Mouse (Mus musculus) c-Kit-negative CD71-positive TER-119-positive erythroid progenitor cells, embryonic 14.5 days (primary cell): Measurements from ENCODE around the gene Mogat1.
"Not testable (repeated sequence)": the region's sequence is repeated elsewhere in the genome, so short reads cannot be mapped to it uniquely, and the experiment has no call there.

ENCODE experiments used
- DNase-seq: peaks from one replicate; pipeline ENCODE4 v3.0.0-alpha.2; 2013; ENCODE audit warnings: low read depth, low spot score

The Mogat1 gene

DNA sequence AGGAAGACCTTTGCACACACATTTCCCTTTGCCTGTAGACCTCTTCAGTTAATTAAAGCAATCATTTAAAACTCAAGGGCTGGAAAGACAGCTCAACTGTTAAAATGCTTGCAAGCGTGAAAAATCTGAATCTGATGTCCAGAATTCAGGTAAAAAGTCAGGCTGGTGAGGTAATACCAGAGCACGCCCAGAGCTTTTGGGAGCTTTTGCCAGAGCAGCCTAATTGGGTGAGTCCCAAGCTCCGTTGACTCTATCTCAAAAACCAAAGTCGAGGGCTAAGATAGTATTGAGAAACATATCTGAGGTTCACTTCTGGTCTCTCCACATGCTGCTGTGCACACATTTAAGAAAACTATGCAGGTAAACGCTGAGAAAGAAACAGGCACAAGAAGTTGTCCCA, at the start of gene Mogat1:
Gene Mogat1 (plus strand): TSS at position 130 of the 400 bp plus-strand sequence.
- no peak for DNase-seq

DNA sequence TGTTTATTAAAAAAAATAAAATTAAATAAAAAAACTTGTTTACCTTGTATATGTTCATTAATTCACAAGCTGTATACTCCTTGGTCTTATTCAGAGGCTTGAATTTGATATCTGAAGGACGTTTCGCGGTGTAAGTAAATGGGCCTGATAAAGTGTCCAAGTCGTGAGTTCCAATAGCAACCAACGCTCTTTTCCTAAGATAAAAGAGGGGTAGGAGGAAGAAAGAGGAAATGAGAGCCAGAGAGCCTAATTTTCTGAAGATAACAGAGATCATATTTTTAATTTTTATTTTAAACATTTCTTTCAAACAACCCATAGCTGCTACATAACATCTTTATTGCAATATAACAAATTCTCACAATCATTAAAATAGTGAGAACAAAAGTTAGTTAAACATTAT, 38.4 kb upstream of the Mogat1 start:
- no peak for DNase-seq

DNA sequence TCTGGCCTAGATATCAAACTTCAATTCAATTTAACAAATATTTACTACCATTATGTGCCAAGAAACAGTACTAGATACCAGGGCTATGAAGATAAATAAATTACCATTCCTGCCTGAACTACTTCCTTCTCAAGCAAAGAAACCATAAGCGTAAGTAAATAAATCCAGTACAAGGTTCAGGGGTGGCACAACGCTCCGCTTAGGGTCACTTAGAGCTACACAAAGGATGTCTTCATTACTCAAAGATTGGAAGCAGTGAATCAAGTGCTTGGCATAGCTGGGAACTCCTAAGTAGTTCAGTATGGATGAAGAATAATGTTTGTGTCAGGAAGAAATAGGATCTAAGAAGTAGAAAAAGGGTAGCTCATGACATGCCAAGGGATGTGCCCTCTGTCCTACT, 27.4 kb upstream of the Mogat1 start:
- DNase-seq, result no peak

DNA sequence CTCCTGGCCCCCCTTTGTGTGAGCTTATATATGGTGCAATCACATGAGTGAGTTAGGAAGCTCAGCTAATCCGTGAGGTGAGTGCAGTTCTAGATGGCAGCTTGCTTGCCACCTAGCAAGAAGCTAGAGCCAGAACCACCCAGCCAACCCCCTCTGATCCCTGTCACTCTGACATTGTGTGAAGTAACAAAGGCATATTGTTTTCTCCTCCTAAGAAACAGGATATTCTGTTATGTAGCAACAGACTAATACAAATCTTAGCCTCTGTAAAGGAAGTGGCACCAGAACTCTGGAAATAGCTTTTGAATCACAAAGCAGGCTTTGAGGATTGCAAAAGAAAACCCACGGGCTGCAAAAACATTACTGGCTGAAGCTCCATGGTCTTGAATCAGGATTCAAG, 26.4 kb upstream of the Mogat1 start:
- no peak for DNase-seq

DNA sequence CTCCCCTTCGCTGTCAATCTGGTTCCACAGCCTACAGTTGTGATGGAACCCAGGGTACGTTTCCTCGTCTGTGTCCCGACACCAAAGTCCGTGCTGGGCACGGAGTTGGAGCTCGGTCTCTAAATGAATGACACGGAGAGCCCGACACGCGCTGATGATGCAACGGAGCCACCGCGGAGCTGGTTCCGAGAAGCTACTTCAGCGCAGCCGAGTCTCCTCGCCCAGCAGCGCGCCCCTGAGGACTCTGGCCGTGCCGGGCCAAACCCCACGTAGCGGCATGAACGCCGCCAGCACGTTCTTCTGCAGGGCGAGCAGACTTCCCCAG, 22.4 kb upstream of the Mogat1 start:
- DNase-seq, result no peak

DNA sequence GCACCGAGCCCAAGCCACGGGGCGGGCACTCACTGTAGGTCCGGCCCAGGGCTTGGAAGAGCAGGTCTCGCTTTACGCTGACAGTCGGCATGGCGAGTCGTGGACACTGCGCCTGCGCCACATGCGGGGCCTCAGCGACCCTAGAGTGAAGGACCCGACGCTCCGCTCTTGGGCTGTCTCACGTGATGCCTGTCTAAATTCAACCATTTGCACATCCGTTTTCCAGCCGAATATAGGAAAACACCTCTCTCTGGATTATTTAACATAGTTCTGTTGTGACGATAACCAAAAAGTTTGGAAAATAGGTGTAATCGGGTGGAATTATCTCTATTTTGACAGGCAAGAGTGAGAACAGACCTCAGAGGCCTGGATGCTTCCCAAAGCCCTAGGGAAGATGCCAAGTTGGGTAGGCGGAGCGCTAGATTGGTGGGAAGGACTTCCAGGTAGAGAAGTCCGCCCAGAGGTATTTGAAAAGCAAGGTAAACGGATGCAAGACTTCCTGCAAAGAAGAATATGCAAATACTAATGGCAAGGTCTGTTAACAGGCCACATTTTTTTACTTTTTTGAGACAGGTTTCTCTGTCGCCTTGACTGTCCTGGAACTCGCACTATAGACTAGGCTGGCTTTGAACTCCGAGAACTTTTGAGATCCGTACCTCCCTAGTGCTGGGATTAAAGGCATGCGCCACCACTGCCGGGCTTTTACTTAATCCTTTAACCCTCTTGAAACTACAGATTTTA, 21.9 kb upstream of the Mogat1 start, which contains the start of gene Farsb:
Gene Farsb (minus strand): TSS at position 146 of the 741 bp plus-strand sequence.
- peak; percentile 86 for DNase-seq

DNA sequence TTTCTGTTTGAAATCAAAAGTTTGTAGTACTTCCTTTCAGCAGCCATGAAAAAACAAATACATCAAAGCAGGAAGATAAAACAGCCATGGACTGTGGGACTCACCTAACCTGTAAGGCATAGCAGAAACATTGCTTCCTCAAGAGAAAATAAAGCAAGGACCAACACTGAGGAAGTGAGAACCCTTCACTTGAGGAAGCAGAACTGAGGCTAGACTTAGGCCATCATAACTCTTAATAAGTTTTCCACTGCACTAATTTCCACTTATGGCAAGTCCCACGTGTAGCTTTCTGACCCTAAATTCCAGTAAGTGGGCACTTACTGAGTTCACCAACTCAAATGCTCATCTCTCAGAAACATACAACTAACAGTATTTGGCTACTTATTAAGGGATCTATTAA, 20.6 kb upstream of the Mogat1 start:
- DNase-seq, result no peak

DNA sequence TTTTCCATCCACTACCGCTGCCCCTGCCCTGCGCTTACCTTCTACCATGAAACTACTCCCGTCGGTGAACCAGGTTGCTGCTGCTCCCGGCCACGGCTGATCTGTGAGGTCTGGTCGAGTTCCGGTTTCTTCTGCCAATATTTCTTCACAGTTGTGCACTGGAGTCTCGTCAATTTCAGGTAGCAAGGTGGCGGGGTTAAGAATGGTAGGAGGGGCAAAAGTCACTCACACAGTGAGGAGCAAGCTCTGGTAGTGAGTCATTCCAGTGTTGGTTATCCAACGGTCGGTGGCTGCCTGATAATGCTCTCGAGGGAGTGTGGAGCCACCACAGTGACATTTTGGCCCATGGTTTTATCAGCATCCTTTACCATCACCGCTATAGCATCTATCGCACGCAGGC, 9.8 kb upstream of the Mogat1 start:
- DNase-seq, result no peak

DNA sequence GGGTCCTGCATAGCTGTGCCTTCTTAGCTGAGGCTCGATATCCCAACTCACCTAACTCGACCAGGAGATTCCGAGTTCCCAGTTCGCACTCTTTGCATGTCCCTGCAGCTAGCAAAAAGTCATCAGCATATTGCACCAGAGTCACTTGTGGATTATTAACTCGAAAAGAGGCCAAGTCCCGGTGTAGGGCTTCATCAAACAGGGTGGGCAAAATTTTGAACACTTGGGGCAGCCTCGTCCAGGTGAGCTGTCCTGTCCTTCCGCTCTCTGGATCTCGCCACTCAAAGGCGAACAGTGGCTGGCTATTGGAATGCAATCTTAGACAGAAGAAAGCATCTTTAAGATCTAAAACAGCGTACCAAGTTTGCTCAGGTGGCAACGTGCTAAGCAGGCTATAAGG, 8.9 kb upstream of the Mogat1 start:
- DNase-seq, result not testable (repeated sequence)

DNA sequence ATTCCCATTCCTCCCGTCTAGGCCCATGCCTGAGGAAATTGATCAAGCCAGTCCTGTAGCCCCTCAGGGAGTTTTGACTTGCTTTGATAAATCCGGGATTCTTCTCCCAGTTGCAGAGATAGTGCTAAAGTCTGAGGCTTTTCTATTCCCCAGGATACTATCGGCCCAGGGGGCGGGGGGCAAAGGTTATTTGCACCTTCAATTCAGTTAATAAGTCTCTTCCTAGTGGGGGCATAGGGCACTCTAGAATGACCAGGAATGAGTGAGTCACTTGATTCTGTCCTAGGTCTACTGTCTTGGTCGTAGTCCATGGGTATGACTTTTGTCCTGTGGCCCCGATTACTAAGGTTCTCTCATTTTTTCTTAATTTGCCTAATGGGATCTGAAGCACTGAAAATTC, 8.3 kb upstream of the Mogat1 start:
- DNase-seq, result no peak

DNA sequence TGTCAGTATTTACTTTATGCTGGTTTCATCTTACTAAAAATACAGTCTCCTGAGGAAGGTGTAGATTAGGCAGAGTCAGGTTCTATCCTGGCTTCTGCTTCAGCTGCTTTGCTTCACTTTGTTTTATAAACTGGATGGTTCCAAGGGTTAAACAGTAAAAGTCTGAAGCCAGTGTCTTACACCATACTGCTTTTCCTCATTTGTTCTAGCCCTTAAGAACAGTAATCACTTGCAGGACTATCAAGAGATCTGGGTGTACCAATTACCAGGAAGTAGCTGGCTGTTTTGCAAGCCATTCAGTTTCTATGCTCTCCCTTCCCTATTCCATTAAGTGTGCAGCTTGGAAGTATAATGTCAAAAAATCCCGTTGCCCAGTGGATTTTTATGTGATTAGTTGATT, 3.7 kb upstream of the Mogat1 start:
- no peak for DNase-seq

DNA sequence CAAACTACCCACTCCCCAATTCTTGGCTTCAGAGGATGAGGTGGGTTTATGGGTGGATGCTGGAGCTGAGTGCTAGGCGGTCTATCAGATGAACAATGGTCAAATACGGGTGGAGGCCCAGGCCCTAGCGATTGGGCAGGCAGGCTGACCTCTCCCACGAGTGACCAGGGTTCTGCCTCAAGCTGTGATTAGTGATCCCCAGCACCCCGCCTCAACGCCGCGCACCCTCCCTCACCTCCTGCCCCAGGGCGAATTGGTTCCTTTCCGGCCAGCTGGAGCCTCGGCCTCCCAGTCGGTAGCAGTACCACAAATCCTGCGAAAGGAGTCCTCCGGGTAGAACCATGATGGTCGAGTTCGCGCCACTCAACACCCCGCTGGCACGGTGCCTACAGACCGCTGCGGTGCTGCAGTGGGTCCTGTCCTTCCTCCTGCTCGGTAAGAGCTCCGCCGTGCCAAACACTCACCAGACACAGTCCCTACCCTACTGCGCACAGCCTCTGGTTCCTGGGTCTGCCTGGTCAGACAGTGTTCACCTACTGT, 900 bp downstream of the Mogat1 start, which contains the start of gene BC035947:
Gene BC035947 (minus strand): TSS at position 538 of the 540 bp plus-strand sequence.
- no peak for DNase-seq

DNA sequence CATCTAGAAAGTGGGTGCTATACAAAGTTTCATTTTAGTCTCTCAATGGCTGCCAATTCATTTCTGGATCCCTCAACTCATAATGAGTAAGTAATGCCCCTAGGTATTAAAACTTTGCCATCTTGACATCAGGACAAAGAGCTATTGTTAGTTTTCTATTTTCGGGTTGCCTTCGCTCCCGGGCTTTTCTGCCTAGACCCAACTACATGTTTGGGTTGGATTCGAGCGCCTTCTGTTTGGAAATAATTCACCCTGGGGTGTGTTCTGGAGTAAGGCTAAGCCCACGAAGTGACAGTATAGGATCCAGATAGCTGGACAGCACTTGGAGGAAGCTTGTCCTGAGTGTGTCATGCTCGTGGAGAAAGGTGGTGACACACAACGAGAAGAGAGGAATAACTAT, 2.0 kb downstream of the Mogat1 start:
- DNase-seq, result no peak

DNA sequence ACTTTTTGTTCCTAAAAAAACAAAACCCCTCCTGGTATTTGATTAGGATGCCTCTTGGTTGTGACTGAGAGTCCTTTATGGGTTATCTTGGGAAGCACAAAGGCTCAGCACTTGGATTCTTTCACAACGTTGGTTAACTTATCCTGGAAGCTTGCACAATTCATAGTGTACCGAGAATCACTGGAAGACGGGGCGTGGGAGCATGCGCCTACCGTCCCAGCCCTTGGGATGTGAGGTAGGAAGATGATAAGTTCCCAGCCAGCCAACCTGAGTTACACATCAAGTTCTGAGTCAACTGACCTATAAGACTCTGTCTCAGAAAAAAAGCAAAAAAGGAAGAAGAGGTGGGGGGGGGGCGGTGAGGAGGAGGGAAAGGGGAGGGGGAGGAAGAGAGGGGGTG, 8.1 kb downstream of the Mogat1 start:
- DNase-seq, result no peak

DNA sequence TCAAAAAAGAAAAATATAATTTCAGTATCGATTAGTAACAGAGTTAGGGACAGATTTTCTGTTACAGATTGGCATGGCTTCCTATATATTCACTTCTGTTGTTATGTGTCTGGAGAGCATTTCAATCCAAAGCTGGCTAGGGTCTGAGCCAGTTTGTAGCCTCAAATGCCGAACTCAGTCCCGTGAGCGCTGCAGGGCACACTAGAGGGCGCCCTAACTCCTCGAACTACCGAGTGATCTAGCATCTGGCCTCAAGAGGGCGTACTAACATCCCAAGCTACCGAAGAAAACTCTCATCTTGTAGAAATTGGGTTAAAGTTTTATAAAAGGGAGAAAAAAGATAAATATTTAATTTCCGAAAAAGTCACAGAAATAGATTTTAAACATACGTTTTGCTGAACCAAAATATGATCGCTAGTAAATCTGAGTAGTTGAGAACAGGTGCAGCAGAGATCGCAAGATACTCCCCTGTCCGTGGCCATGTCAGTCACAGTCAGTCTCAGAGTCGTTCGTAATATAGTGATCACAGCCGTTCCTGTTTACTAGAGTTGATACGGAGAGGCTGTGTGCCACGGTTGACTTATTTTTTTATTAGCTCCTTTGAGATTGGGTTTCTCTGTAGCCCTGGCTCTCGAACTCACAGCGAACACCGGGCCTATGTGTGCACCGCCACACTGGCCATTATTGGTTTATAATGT, 14.5 kb downstream of the Mogat1 start:
- peak; percentile 17 for DNase-seq

DNA sequence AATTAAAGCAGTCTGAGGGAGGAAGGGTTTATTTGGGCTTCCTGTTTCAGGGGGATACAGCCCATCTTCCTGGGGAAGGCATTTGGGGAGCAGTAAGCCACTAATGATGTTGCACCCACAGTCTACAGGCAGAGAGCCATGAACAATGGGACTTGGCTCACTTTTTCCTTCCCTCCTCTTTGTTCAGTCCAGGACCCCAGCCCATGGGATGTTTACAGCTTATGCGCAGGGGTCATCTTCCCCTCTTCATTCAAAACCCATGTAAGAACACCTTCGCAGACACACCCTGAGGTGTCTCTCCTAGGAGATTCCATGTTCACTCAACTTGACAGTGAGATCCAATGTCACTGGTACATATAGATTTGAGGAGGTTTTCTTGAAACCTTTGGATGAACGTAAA, 17.6 kb downstream of the Mogat1 start:
- no peak for DNase-seq

DNA sequence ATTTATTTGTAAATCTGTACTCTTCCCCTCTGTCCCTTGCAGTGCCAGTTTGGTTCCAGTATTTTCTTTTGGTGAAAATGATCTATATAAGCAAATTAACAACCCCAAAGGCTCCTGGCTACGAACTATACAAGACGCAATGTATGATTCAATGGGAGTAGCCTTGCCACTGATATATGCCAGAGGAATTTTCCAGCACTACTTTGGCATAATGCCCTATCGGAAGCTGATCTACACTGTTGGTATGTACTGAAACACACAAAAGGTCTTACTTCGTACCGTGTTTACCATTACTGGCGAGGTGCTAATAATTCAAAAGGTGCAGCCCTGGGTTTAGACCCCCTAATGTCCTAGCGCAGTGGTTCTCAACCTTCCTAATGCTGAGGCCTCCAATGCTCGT, 18.2 kb downstream of the Mogat1 start:
- DNase-seq, result no peak

DNA sequence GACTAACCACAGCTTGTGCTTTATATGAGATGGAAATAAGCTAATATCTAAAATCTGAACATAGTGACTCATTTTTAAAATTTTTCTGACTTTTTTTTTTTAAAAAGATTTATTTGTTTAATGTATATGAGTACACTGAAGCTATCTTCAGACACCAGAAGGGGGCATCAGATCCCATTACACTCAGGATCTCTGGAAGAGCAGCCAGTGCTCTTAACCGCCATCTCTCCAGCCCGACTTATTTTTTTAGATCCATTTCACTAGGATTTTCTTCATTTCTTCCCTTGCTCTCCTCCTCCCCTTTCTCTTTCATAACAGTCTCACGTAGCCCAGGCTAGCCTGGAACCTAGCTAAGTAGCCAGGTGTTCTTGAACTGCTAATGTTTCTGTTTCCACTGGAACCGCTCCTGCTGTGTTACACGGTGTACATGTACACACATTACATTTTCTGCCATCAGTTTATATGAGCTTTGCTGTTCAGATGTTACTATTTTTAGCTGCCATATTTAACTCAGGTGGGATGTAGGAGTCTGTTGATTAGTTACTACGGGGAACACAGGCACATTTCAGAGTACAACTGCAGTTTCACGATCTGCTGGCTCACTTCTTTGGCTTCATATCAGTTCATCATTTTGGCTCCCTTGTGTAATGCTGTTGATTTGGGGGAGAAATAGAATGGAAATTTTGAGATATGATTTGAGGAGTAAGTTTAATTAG, 19.9 kb downstream of the Mogat1 start:
- no peak for DNase-seq

DNA sequence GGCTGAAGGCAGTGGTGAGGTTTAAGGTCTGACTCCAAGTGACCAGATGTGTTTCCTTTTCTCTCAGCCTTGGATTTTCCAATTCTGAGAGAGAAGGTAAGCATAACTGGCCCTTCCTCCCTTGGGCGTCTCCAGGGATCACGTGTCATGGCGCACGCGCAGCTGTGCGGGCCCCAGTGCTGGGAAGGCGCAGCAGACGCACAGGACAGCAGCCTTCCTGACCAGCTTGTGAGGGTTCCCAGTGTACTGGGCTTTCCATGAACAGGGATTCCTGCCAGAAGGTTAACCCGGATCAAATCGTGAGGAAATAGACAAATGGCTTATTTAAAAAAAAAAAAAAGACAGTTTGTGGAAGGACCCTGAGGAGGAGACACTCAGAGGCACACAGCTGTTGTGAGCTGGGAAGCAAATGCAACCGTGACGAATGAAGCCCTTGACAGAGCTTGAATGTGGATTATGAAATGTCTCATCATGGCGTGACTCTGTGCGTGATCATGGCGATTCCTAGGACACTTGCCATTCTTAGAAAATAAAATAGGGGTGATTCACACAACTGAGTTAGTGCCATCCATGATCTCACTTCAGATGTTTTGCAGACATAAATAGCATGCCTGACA, 21.5 kb downstream of the Mogat1 start:
- DNase-seq, result no peak

DNA sequence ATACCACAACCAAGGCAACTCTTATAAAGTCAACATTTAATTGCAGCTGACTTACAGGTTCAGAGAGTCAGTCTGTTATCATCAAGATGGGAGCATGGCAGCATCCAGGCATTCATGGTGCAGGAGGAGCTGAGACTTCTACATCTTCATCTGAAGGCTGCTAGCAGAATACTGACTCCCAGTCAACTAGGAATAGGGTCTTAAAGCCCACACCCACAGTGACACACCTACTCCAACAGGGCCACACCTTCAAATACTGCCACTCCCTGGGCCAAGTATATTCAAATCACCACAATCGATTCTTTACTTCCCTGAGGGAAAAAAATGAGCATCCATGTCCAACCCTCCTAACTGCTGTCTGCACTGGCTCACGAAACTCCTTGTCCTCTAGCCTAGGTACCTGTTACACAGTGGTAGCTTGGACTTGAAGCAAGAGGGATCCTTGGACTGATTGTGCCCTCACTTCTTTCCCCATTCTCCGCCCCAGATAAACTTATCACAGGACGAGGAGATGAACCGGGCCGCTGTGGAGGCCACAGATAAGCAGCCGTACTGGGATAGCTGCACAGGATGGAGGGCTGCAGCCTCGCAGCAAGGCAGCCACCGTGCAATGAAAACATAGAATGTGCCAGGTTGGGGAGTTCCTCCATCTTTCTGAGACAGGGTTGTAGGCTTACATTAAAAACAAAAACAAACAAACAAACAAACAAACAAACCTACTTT, 23.8 kb downstream of the Mogat1 start:
- DNase-seq, result no peak
